ENCODE assay signal across 26 mouse cellular contexts in the genomic region with DNA sequence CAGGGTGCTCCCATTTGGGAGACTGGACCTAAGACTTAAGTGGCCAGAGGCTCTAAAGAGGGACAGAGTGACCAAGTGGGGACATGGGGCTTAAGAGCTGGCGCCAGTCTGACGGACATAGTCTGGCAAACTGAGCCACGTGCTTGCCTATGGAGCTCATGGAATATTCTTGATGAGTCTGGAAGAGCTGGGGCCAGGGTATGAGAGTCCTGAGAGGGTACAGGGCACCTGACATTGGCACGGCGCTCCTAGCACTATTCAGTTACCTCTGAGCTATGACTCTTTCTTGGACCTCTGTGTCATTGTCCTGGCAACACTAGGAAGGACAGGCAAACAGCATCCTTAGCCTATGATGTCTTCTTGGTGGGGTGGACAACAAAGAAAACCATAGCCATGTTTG. TPM values are rescaled to one million over a fixed set of nuclear protein-coding genes. Genes with fewer than 3 reads are reported as not detected.
DNase-seq lines count a peak whose midpoint lies in the region; ATAC-seq lines count a peak whose summit lies in the region.
"Had no signal": no experiment of that assay in that cellular context is flagged by ENCODE, and none has a peak within 500 bp of the region (broad histone marks: within the 10 kb centered on the region; RNA-seq: fewer than 3 reads in every experiment).

No protein-coding gene starts in this region.

- H3K9ac ChIP-seq in hindbrain, embryonic 16.5 days (ENCODE audit: low read depth, low read length), result no peak overlapping the region
- H3K9ac ChIP-seq in embryonic facial prominence, embryonic 11.5 days (replicated peaks; ENCODE audit: low read length), result no peak overlapping the region
- H3K9ac ChIP-seq in embryonic facial prominence, embryonic 14.5 days (ENCODE audit: low read depth, low read length), result no peak overlapping the region
- no peak overlapping the region for H3K9ac ChIP-seq in limb, embryonic 12.5 days (replicated peaks)
- H3K9ac ChIP-seq: forebrain, postnatal 0 days; hindbrain, embryonic 13.5 days; liver, embryonic 15.5 days; neural tube, embryonic 13.5 days had no signal

- DNase-seq in hindbrain, embryonic 10.5 days (ENCODE audit: low spot score), result no peak
- no peak for DNase-seq in embryonic facial prominence, embryonic 11.5 days (ENCODE audit: low spot score)
- no peak for DNase-seq in embryonic facial prominence, embryonic 14.5 days (ENCODE audit: low spot score)
- no peak for DNase-seq in embryo, embryonic 11 days
- DNase-seq: adrenal gland, postnatal 14 days; cerebellum, adult 18-20 months; forebrain, postnatal 0 days; kidney, adult 11 months; kidney, postnatal 14 days; lung, postnatal 36 days; right cerebral cortex, postnatal 25 days; thymus, postnatal 36 days had no signal

- ATAC-seq in hindbrain, embryonic 16.5 days, result no peak
- ATAC-seq in embryonic facial prominence, embryonic 11.5 days (replicated peaks; ENCODE audit: insufficient number of reproducible peaks, low FRiP score, low TSS enrichment, low read depth), result no peak
- no peak for ATAC-seq in embryonic facial prominence, embryonic 14.5 days (ENCODE audit: low read depth)
- ATAC-seq in limb, embryonic 12.5 days (ENCODE audit: insufficient number of reproducible peaks, insufficient read depth, low FRiP score, low TSS enrichment, low read depth), result no peak
- ATAC-seq in erythroid progenitor cell, adult 5-6 weeks (replicated peaks; ENCODE audit: low FRiP score, poor library complexity, severe bottlenecking), result no peak
- ATAC-seq: activated CD4-positive, CD25-positive, alpha-beta regulatory T cell, adult 4 months; forebrain, postnatal 0 days; Patski had no signal

- no peaks in the 10 kb centered on the region for H3K27me3 ChIP-seq in hindbrain, embryonic 10.5 days (ENCODE audit: insufficient read depth, poor library complexity, severe bottlenecking)
- no peaks in the 10 kb centered on the region; the same call in 1 of the 2 replicates for H3K27me3 ChIP-seq in hindbrain, embryonic 16.5 days (replicated peaks; ENCODE audit: control insufficient read depth, insufficient read depth, low read length)
- no peaks in the 10 kb centered on the region for H3K27me3 ChIP-seq in embryonic facial prominence, embryonic 11.5 days (ENCODE audit: control insufficient read depth, insufficient read depth, low read length)
- H3K27me3 ChIP-seq in embryonic facial prominence, embryonic 14.5 days (replicated peaks; ENCODE audit: control insufficient read depth, insufficient read depth, low read length), result no peaks in the 10 kb centered on the region
- H3K27me3 ChIP-seq in limb, embryonic 12.5 days, result no peaks in the 10 kb centered on the region
- H3K27me3 ChIP-seq: hindbrain, embryonic 13.5 days; liver, embryonic 15.5 days; neural tube, embryonic 13.5 days; Patski had no signal

- no peaks in the 10 kb centered on the region for H3K9me3 ChIP-seq in hindbrain, embryonic 10.5 days
- no peaks in the 10 kb centered on the region for H3K9me3 ChIP-seq in hindbrain, embryonic 16.5 days (ENCODE audit: control insufficient read depth, low read length)
- no peaks in the 10 kb centered on the region for H3K9me3 ChIP-seq in embryonic facial prominence, embryonic 11.5 days (replicated peaks; ENCODE audit: control insufficient read depth, low read length)
- H3K9me3 ChIP-seq in embryonic facial prominence, embryonic 14.5 days (ENCODE audit: control insufficient read depth, low read length), result no peaks in the 10 kb centered on the region
- H3K9me3 ChIP-seq in limb, embryonic 12.5 days, result no peaks in the 10 kb centered on the region
- H3K9me3 ChIP-seq: hindbrain, embryonic 13.5 days; liver, embryonic 15.5 days; midbrain, embryonic 10.5 days; neural tube, embryonic 13.5 days had no signal

- H3K4me3 ChIP-seq in hindbrain, embryonic 10.5 days, result no peak overlapping the region
- no peak overlapping the region for H3K4me3 ChIP-seq in hindbrain, embryonic 16.5 days (ENCODE audit: low read length)
- H3K4me3 ChIP-seq in embryonic facial prominence, embryonic 11.5 days (ENCODE audit: low read depth, low read length), result no peak overlapping the region
- no peak overlapping the region for H3K4me3 ChIP-seq in embryonic facial prominence, embryonic 14.5 days (ENCODE audit: low read depth, low read length)
- no peak overlapping the region for H3K4me3 ChIP-seq in limb, embryonic 12.5 days (replicated peaks)
- H3K4me3 ChIP-seq: erythroblast, embryonic 14.5 days; hindbrain, embryonic 13.5 days; liver, embryonic 15.5 days; midbrain, embryonic 10.5 days; neural tube, embryonic 13.5 days had no signal

- no peak overlapping the region for H3K4me2 ChIP-seq in hindbrain, embryonic 16.5 days (ENCODE audit: low read length)
- H3K4me2 ChIP-seq in embryonic facial prominence, embryonic 11.5 days (ENCODE audit: low read depth, low read length), result no peak overlapping the region
- no peak overlapping the region for H3K4me2 ChIP-seq in embryonic facial prominence, embryonic 14.5 days (ENCODE audit: low read depth, low read length)
- no peak overlapping the region for H3K4me2 ChIP-seq in limb, embryonic 12.5 days
- H3K4me2 ChIP-seq: hindbrain, embryonic 13.5 days; liver, embryonic 15.5 days; neural tube, embryonic 13.5 days had no signal

- H3K36me3 ChIP-seq in hindbrain, embryonic 10.5 days, result no peaks in the 10 kb centered on the region
- no peaks in the 10 kb centered on the region for H3K36me3 ChIP-seq in hindbrain, embryonic 16.5 days (ENCODE audit: control insufficient read depth, insufficient read depth, low read length)
- no peaks in the 10 kb centered on the region for H3K36me3 ChIP-seq in embryonic facial prominence, embryonic 11.5 days (replicated peaks; ENCODE audit: control insufficient read depth, insufficient read depth, low read depth, low read length)
- H3K36me3 ChIP-seq in embryonic facial prominence, embryonic 14.5 days (ENCODE audit: control insufficient read depth, insufficient read depth, low read length), result no peaks in the 10 kb centered on the region
- H3K36me3 ChIP-seq in limb, embryonic 12.5 days, result no peaks in the 10 kb centered on the region
- H3K36me3 ChIP-seq: hindbrain, embryonic 13.5 days; liver, embryonic 15.5 days; midbrain, embryonic 10.5 days; neural tube, embryonic 13.5 days had no signal

- 94% methylated on average over 5 of the region's 5 CpGs for WGBS in hindbrain, embryonic 10.5 days
- WGBS in hindbrain, embryonic 16.5 days, result 95% methylated on average over 5 of the region's 5 CpGs
- WGBS in embryonic facial prominence, embryonic 11.5 days, result 86% methylated on average over 5 of the region's 5 CpGs
- WGBS in embryonic facial prominence, embryonic 14.5 days, result 88% methylated on average over 5 of the region's 5 CpGs
- whole genome bisulfite sequencing in limb, embryonic 12.5 days, result 93% methylated on average over 5 of the region's 5 CpGs

- H3K27ac ChIP-seq in hindbrain, embryonic 10.5 days, result peak overlapping the region; percentile 84; the same call in 1 of the 2 replicates
- H3K27ac ChIP-seq in hindbrain, embryonic 16.5 days (ENCODE audit: low read depth, low read length), result no peak overlapping the region
- H3K27ac ChIP-seq in embryonic facial prominence, embryonic 11.5 days (replicated peaks; ENCODE audit: low read depth, low read length), result peak overlapping the region; percentile 93
- H3K27ac ChIP-seq in embryonic facial prominence, embryonic 14.5 days (replicated peaks; ENCODE audit: low read depth, low read length), result peak overlapping the region; percentile 92
- H3K27ac ChIP-seq in limb, embryonic 12.5 days, result peak overlapping the region; percentile 99
- H3K27ac ChIP-seq: hindbrain, embryonic 13.5 days; neural tube, embryonic 13.5 days had no signal

- peaks cover 60% of the 10 kb centered on the region for H3K4me1 ChIP-seq in hindbrain, embryonic 10.5 days (replicated peaks)
- no peaks in the 10 kb centered on the region for H3K4me1 ChIP-seq in hindbrain, embryonic 16.5 days (ENCODE audit: control insufficient read depth, insufficient read depth, low read depth, low read length)
- peaks cover 30% of the 10 kb centered on the region for H3K4me1 ChIP-seq in embryonic facial prominence, embryonic 11.5 days (ENCODE audit: control insufficient read depth, insufficient read depth, low read length)
- peaks cover 44% of the 10 kb centered on the region for H3K4me1 ChIP-seq in embryonic facial prominence, embryonic 14.5 days (ENCODE audit: control insufficient read depth, insufficient read depth, low read length)
- H3K4me1 ChIP-seq in limb, embryonic 12.5 days (replicated peaks), result peaks cover 99% of the 10 kb centered on the region

RNA-seq across cellular contexts. Expression of gene Mrpl23, which starts 19.2 kb away (rescaled TPM):
- 17.7 and 19.7 TPM in 2 replicates for polyA plus RNA-seq in hindbrain, embryonic 10.5 days (2016; fragmentation: Nextera tagmentation; extraction: Ambion mirVana)
- polyA plus RNA-seq in hindbrain, embryonic 16.5 days (2015; fragmentation: Nextera tagmentation; extraction: Ambion mirVana), result 22.3 and 26.2 TPM in 2 replicates
- 16.4 and 17.2 TPM in 2 replicates for polyA plus RNA-seq in embryonic facial prominence, embryonic 11.5 days (2014; fragmentation: Nextera tagmentation; extraction: Ambion mirVana)
- polyA plus RNA-seq in embryonic facial prominence, embryonic 14.5 days (2014; fragmentation: Nextera tagmentation; extraction: Ambion mirVana), result 30.3 and 33.1 TPM in 2 replicates
- polyA plus RNA-seq in limb, embryonic 12.5 days (2016; fragmentation: Nextera tagmentation; extraction: Ambion mirVana), result 29.4 and 33.3 TPM in 2 replicates
- 9.6 TPM in 1 of 2 replicates, not detected in the other for total RNA-seq in erythroid progenitor cell, adult 5-6 weeks (2015; ENCODE audit: low replicate concordance)
- 0.13 TPM in 1 of 2 replicates, not detected in the other for total RNA-seq in erythroid progenitor cell, adult 5-6 weeks (2017; ENCODE audit: low replicate concordance)

RNA-seq across cellular contexts. Expression of gene Tnnt3, which starts 53.1 kb away (rescaled TPM):
- 1.1 and 3.0 TPM in 2 replicates for polyA plus RNA-seq in hindbrain, embryonic 10.5 days (2016; fragmentation: Nextera tagmentation; extraction: Ambion mirVana)
- 3.1 and 25.7 TPM in 2 replicates for polyA plus RNA-seq in hindbrain, embryonic 16.5 days (2015; fragmentation: Nextera tagmentation; extraction: Ambion mirVana)
- 1.5 and 2.8 TPM in 2 replicates for polyA plus RNA-seq in embryonic facial prominence, embryonic 11.5 days (2014; fragmentation: Nextera tagmentation; extraction: Ambion mirVana)
- polyA plus RNA-seq in embryonic facial prominence, embryonic 14.5 days (2014; fragmentation: Nextera tagmentation; extraction: Ambion mirVana), result 376 and 643 TPM in 2 replicates
- 14.3 and 17.3 TPM in 2 replicates for polyA plus RNA-seq in limb, embryonic 12.5 days (2016; fragmentation: Nextera tagmentation; extraction: Ambion mirVana)
- total RNA-seq in erythroid progenitor cell, adult 5-6 weeks (2015; ENCODE audit: low replicate concordance), result not detected in 2 replicates
- total RNA-seq in erythroid progenitor cell, adult 5-6 weeks (2017; ENCODE audit: low replicate concordance), result not detected in 2 replicates
- total RNA-seq: granulocyte monocyte progenitor cell, adult 5-6 weeks; layer of hippocampus, postnatal 25 days; left cerebral cortex, postnatal 14 days had no signal
- polyA plus RNA-seq: erythroblast, embryonic 14.5 days; testis, adult 2 months had no signal

Comparison
In these comparisons a context has a peak if more than half of its experiments do, and no peak if none do; other contexts are left out.
1. RNA of gene Tnnt3, which starts 53.1 kb away (polyA plus RNA-seq): 376 to 643 TPM in embryonic facial prominence, embryonic 14.5 days; 14.3 to 17.3 TPM in limb, embryonic 12.5 days, 3.1 to 25.7 TPM in hindbrain, embryonic 16.5 days, 1.5 to 2.8 TPM in embryonic facial prominence, embryonic 11.5 days and 1.1 to 3.0 TPM in hindbrain, embryonic 10.5 days; every median in the first group is over 10 times any median in the second.